Mouse (Mus musculus) embryonic facial prominence, embryonic 15.5 days (tissue): ENCODE data around the gene Pqlc3. TPM values are rescaled to one million over a fixed set of nuclear protein-coding genes. Genes with fewer than 3 reads are reported as not detected.

Experiments
- ATAC-seq: fragments of 200-750 bp; cut with Nextera tagmentation; 2 replicates; pipeline ENCODE4 v1.8.0; 2017; ENCODE audit warnings: low read depth, moderate TSS enrichment; ENCODE audit not compliant: insufficient number of reproducible peaks, low FRiP score, low TSS enrichment
- H3K27ac ChIP-seq: fragments of 300-500 bp; sonication (generic); replicated peaks from 2 replicates; pipeline ENCODE4 v1.5.1; 2015; ENCODE audit warnings: mild to moderate bottlenecking, inconsistent platforms
- H3K27me3 ChIP-seq: fragments of 300-500 bp; sonication (generic); 2 replicates; pipeline ENCODE4 v1.6.1; 2015; ENCODE audit warnings: inconsistent platforms
- H3K36me3 ChIP-seq: fragments of 300-500 bp; sonication (generic); 2 replicates; pipeline ENCODE4 v1.6.1; 2015; ENCODE audit warnings: mild to moderate bottlenecking, inconsistent platforms
- H3K4me1 ChIP-seq: fragments of 300-500 bp; sonication (generic); 2 replicates; pipeline ENCODE4 v1.6.1; 2015; ENCODE audit warnings: inconsistent platforms
- H3K4me2 ChIP-seq: fragments of 300-500 bp; sonication (generic); replicated peaks from 2 replicates; pipeline ENCODE4 v1.6.1; 2015; ENCODE audit warnings: mild to moderate bottlenecking, inconsistent platforms
- H3K4me3 ChIP-seq: fragments of 300-500 bp; sonication (generic); replicated peaks from 2 replicates; pipeline ENCODE4 v1.5.1; 2015; ENCODE audit warnings: mild to moderate bottlenecking, inconsistent platforms
- H3K9ac ChIP-seq: fragments of 300-500 bp; sonication (generic); 2 replicates; pipeline ENCODE4 v1.6.1; 2015; ENCODE audit warnings: inconsistent platforms
- H3K9me3 ChIP-seq: fragments of 300-500 bp; sonication (generic); replicated peaks from 2 replicates; pipeline ENCODE4 v1.6.1; 2016; ENCODE audit warnings: inconsistent platforms
- WGBS: fragments of 180-500 bp; shearing (Covaris S2); methylation state at CpG from one replicate; pipeline ENCODE4 v1.1.7; 2015; 5-methylcytosine and 5-hydroxymethylcytosine counted together
- polyA plus RNA-seq: library from polyadenylated mRNA; unstranded; fragments of >200 nt; fragmentation: Nextera tagmentation; extraction: Ambion mirVana; gene quantifications from 2 replicates; pipeline ENCODE4 v1.2.1, GENCODE M21; 2015

Gene Pqlc3
- polyA plus RNA-seq, 1 experiment from 2014 or later: 20.1 TPM

DNA sequence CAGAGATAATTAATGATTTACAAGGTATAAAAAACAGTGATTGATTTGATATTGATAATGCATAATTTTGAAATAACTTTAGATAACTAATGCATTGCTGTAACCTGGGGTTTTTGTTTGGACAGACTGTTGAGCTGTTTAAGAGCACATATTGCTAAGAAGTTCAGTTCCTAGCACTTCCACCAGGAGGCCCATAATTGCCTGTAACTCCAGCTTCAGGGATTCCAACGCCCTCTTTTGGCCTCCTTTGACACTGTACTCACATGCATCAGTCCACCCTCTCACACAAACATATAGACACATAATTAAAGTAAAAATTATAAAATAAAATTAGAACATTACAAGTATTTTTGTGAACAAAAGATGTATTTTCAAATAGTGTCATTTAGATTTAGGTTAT lies 41.4 kb downstream of the Pqlc3 start:
- Histone ChIP-seq H3K27ac (no peak overlapping the region), H3K27me3 (no peaks in the 10 kb centered on the region), H3K4me2 (no peak overlapping the region), H3K36me3 (peaks cover 41% of the 10 kb centered on the region), H3K4me3 (no peak overlapping the region), H3K4me1 (no peaks in the 10 kb centered on the region), H3K9me3 (no peaks in the 10 kb centered on the region), H3K9ac (no peak overlapping the region)
- 63% methylated on average over 1 of the region's 1 CpGs for WGBS
- no peak for ATAC-seq

DNA sequence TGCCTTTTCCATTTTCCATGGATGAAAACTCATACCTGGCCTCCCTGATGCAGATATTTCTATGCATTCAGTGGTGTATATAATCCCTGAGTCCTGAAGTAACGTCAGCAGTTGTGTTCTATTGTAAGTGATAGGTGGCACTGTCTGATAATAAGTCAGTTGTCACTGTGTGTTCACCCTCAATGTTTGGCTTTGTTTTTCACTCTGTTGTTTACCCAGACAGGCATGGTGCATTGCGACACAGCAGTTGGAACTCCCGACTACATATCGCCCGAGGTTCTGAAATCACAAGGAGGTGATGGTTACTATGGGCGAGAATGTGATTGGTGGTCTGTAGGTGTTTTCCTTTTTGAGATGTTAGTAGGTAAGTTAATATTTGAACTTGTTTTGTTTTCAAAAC lies 52.0 kb downstream of the Pqlc3 start:
- 85% methylated on average over 6 of the region's 6 CpGs for WGBS
- Histone ChIP-seq H3K27me3 (no peaks in the 10 kb centered on the region), H3K9ac (no peak overlapping the region), H3K4me1 (no peaks in the 10 kb centered on the region), H3K4me3 (no peak overlapping the region), H3K9me3 (no peaks in the 10 kb centered on the region), H3K27ac (no peak overlapping the region), H3K4me2 (no peak overlapping the region), H3K36me3 (peaks cover 17% of the 10 kb centered on the region)
- ATAC-seq: no peak

DNA sequence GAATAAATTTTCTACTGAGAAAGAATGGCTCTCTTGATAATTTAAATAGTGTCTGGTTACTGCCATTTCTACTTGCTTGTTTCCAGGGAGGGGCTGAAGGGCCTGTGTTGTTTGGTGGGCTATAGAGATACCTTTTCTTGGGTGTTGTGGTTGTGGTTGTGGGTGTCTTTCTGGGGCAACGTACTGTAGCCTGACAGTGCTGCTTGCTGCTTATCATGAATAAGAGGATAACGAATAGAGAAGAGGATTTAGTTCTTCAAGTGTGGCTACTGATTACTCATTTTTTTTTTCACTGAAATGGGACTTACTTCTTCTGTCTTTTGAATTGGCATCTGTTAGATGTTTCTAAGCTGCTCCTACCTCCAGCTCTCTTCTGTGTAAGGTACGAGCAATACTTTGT lies 58.2 kb downstream of the Pqlc3 start:
- Histone ChIP-seq H3K4me2 (no peak overlapping the region), H3K27me3 (no peaks in the 10 kb centered on the region), H3K36me3 (peaks cover 9% of the 10 kb centered on the region; the same call in 1 of the 2 replicates), H3K27ac (no peak overlapping the region), H3K4me3 (no peak overlapping the region), H3K4me1 (no peaks in the 10 kb centered on the region), H3K9me3 (no peaks in the 10 kb centered on the region), H3K9ac (no peak overlapping the region)
- no peak for ATAC-seq
- WGBS: 85% methylated on average over 3 of the region's 3 CpGs

Other genes with a start within 250 kb of the Pqlc3 start
- gene Greb1, start 199.5 kb downstream of the Pqlc3 start, polyA plus RNA-seq: 1.5 and 1.7 TPM in 2 replicates
- gene E2f6, start 189.4 kb downstream of the Pqlc3 start, polyA plus RNA-seq: 39.3 and 40.9 TPM in 2 replicates
- gene Rock2, start 105.5 kb downstream of the Pqlc3 start, polyA plus RNA-seq: 17.7 and 17.9 TPM in 2 replicates
- gene 2410004P03Rik, start 11.3 kb upstream of the Pqlc3 start, polyA plus RNA-seq: 5.5 and 11.0 TPM in 2 replicates
- 0.92 and 0.94 TPM in 2 replicates for gene Kcnf1, start 176.5 kb upstream of the Pqlc3 start, polyA plus RNA-seq